Mouse (Mus musculus): ENCODE data around the gene Fbxo39.

Gene Fbxo39

GRCm38 (mm10) chr11:72314151-72314895, at the start of gene Fbxo39:
Gene Fbxo39 (plus strand): TSS chr11:72314444.
- no peak for DNase-seq (ENCODE audit: extremely low spot score, low spot score)

- peak; percentile 17 for DNase-seq (ENCODE audit: extremely low spot score, low spot score)
Measured at GRCm38 (mm10) chr11:72265483-72265882, 48.8 kb upstream of the Fbxo39 start.

GRCm38 (mm10) chr11:72266207-72266959, 47.9 kb upstream of the Fbxo39 start:
- peak; percentile 66 for DNase-seq (ENCODE audit: extremely low spot score, low spot score)

GRCm38 (mm10) chr11:72266960-72267560, 47.2 kb upstream of the Fbxo39 start, which contains the start of gene Slc13a5:
Gene Slc13a5 (minus strand): TSS chr11:72267222.
- no peak for DNase-seq (ENCODE audit: extremely low spot score, low spot score)

- DNase-seq (ENCODE audit: extremely low spot score, low spot score) = no peak
Measured at GRCm38 (mm10) chr11:72271761-72272160, 42.5 kb upstream of the Fbxo39 start.

- DNase-seq (ENCODE audit: extremely low spot score, low spot score) = no peak
Measured at GRCm38 (mm10) chr11:72273341-72273740, 40.9 kb upstream of the Fbxo39 start.

GRCm38 (mm10) chr11:72281143-72281851, 32.9 kb upstream of the Fbxo39 start:
- no peak for DNase-seq (ENCODE audit: extremely low spot score, low spot score)

GRCm38 (mm10) chr11:72281852-72282400, 32.3 kb upstream of the Fbxo39 start:
- no peak for DNase-seq (ENCODE audit: extremely low spot score, low spot score)

- DNase-seq (ENCODE audit: extremely low spot score, low spot score) = no peak
Measured at GRCm38 (mm10) chr11:72283486-72284224, 30.6 kb upstream of the Fbxo39 start.

- DNase-seq (ENCODE audit: extremely low spot score, low spot score) = no peak
Measured at GRCm38 (mm10) chr11:72284532-72285182, 29.6 kb upstream of the Fbxo39 start.

- no peak for DNase-seq (ENCODE audit: extremely low spot score, low spot score)
Measured at GRCm38 (mm10) chr11:72285971-72286480, 28.2 kb upstream of the Fbxo39 start.

GRCm38 (mm10) chr11:72286651-72287050, 27.6 kb upstream of the Fbxo39 start:
- DNase-seq (ENCODE audit: extremely low spot score, low spot score) = no peak

- no peak for DNase-seq (ENCODE audit: extremely low spot score, low spot score)
Measured at GRCm38 (mm10) chr11:72287126-72287525, 27.1 kb upstream of the Fbxo39 start.

- no peak for DNase-seq (ENCODE audit: extremely low spot score, low spot score)
Measured at GRCm38 (mm10) chr11:72287543-72287942, 26.7 kb upstream of the Fbxo39 start.

GRCm38 (mm10) chr11:72293116-72293515, 21.1 kb upstream of the Fbxo39 start:
- no peak for DNase-seq (ENCODE audit: extremely low spot score, low spot score)

GRCm38 (mm10) chr11:72301334-72301733, 12.9 kb upstream of the Fbxo39 start, which contains the start of gene Xaf1:
Gene Xaf1 (plus strand): TSS chr11:72301629.
- DNase-seq (ENCODE audit: extremely low spot score, low spot score) = no peak

GRCm38 (mm10) chr11:72302230-72302629, 12.0 kb upstream of the Fbxo39 start:
- DNase-seq (ENCODE audit: extremely low spot score, low spot score) = no peak

GRCm38 (mm10) chr11:72307461-72307860, 6.8 kb upstream of the Fbxo39 start:
- no peak for DNase-seq (ENCODE audit: extremely low spot score, low spot score)

- DNase-seq (ENCODE audit: extremely low spot score, low spot score) = no peak
Measured at GRCm38 (mm10) chr11:72308982-72309381, 5.3 kb upstream of the Fbxo39 start.

GRCm38 (mm10) chr11:72310491-72310890, 3.8 kb upstream of the Fbxo39 start:
- no peak for DNase-seq (ENCODE audit: extremely low spot score, low spot score)

All from neural tube, embryonic 10.5 days (tissue).